Mouse (Mus musculus) bone marrow macrophage, adult 2 months (primary cell): ENCODE measurements around the gene Egfr.

Source experiments
- CTCF ChIP-seq: IDR thresholded peaks from 2 replicates; pipeline ENCODE4 v1.5.1; 2012; ENCODE audit warnings: low read depth, mild to moderate bottlenecking, low read length, moderate library complexity
- POLR2A ChIP-seq: IDR thresholded peaks from 2 replicates; pipeline ENCODE4 v1.6.1; 2012; ENCODE audit warnings: mild to moderate bottlenecking, low read depth, low read length, borderline replicate concordance

DNA sequence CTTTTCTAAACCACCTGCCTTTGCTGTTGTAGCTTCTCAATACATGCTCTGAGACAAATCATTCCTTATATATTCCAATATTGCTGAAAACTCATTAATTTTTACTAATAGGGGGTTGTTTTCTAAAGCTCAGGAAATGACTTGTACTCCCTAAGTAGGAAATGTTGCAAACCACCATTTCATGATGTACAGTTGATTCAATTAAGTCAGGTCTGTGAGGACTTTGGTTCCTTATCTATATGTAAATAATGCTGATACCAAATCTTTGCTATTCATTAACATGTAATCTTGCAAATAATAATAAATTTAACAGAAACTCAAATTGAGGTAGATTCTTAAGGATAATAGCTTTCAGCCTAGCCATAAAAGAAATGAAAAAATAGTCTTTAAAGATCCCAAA lies 136.1 kb downstream of the Egfr start:
- TF ChIP-seq CTCF (no peak), POLR2A (no peak)
